ENCODE assay signal across 20 mouse cellular contexts in the genomic region with DNA sequence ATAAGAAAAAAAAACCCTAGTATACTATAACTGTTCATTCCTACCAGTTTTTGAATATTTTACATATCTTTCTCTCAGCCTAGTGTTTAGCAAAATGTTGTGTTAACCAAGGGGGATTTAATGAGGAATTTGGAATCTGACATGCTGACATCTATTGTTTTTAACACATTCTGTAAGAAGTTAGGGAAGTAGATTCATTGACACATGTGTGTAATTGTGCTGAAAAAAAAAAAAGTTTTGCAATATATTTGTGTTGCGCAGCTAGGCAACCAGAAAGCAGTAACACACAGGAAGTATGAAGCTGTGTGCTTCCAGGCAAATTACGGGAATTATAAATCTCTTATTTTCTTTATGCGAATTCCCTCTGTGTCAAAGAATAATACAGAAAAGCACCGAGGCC.
DNase-seq lines count a peak whose midpoint lies in the region; ATAC-seq and TF ChIP-seq lines count a peak whose summit lies in the region.
"Had no signal": no experiment of that assay in that cellular context is flagged by ENCODE, and none has a peak within 500 bp of the region (broad histone marks: within the 10 kb centered on the region; RNA-seq: fewer than 3 reads in every experiment).

No protein-coding gene starts in this region.

- TF ChIP-seq POLR2A in kidney, adult 2 months (IDR thresholded peaks at IDR 0.05; ENCODE audit: low read depth, low read length), result no peak

- H3K9me3 ChIP-seq in embryonic facial prominence, embryonic 14.5 days (ENCODE audit: control insufficient read depth, low read length), result no peaks in the 10 kb centered on the region
- H3K9me3 ChIP-seq in embryonic facial prominence, embryonic 10.5 days, result no peaks in the 10 kb centered on the region
- no peaks in the 10 kb centered on the region for H3K9me3 ChIP-seq in kidney, postnatal 0 days (replicated peaks; ENCODE audit: low read length)
- H3K9me3 ChIP-seq: hindbrain, embryonic 13.5 days; liver, embryonic 12.5 days had no signal

- H3K36me3 ChIP-seq in embryonic facial prominence, embryonic 14.5 days (ENCODE audit: control insufficient read depth, insufficient read depth, low read length), result no peaks in the 10 kb centered on the region
- H3K36me3 ChIP-seq in embryonic facial prominence, embryonic 10.5 days (replicated peaks), result no peaks in the 10 kb centered on the region
- H3K36me3 ChIP-seq in kidney, postnatal 0 days (ENCODE audit: insufficient read depth, low read length), result no peaks in the 10 kb centered on the region
- no peaks in the 10 kb centered on the region for H3K36me3 ChIP-seq in kidney, adult 2 months (ENCODE audit: control insufficient read depth, insufficient read depth, low read length)
- H3K36me3 ChIP-seq: hindbrain, embryonic 13.5 days; liver, embryonic 12.5 days had no signal

- no peak overlapping the region for H3K4me2 ChIP-seq in embryonic facial prominence, embryonic 14.5 days (ENCODE audit: low read depth, low read length)
- no peak overlapping the region for H3K4me2 ChIP-seq in kidney, postnatal 0 days (ENCODE audit: low read length)
- H3K4me2 ChIP-seq: heart, embryonic 12.5 days; hindbrain, embryonic 13.5 days; liver, embryonic 12.5 days had no signal

- no peaks in the 10 kb centered on the region for H3K27me3 ChIP-seq in embryonic facial prominence, embryonic 14.5 days (replicated peaks; ENCODE audit: control insufficient read depth, insufficient read depth, low read length)
- H3K27me3 ChIP-seq in embryonic facial prominence, embryonic 10.5 days (replicated peaks; ENCODE audit: low read depth, poor library complexity, severe bottlenecking), result no peaks in the 10 kb centered on the region
- no peaks in the 10 kb centered on the region for H3K27me3 ChIP-seq in kidney, postnatal 0 days (ENCODE audit: insufficient read depth, low read length)
- no peaks in the 10 kb centered on the region for H3K27me3 ChIP-seq in kidney, adult 2 months (replicated peaks; ENCODE audit: control insufficient read depth, insufficient read depth, low read length)
- H3K27me3 ChIP-seq: heart, embryonic 12.5 days; hindbrain, embryonic 13.5 days; liver, embryonic 12.5 days had no signal

- H3K27ac ChIP-seq in embryonic facial prominence, embryonic 14.5 days (replicated peaks; ENCODE audit: low read depth, low read length), result no peak overlapping the region; the same call in 1 of the 2 replicates
- H3K27ac ChIP-seq in embryonic facial prominence, embryonic 10.5 days (replicated peaks), result no peak overlapping the region
- H3K27ac ChIP-seq in kidney, postnatal 0 days, result no peak overlapping the region
- no peak overlapping the region for H3K27ac ChIP-seq in kidney, adult 2 months (ENCODE audit: insufficient read depth, low read depth, low read length)
- H3K27ac ChIP-seq: hindbrain, embryonic 13.5 days; liver, embryonic 12.5 days had no signal

- peak; percentile 12; the same call in 1 of the 2 replicates for ATAC-seq in embryonic facial prominence, embryonic 14.5 days (ENCODE audit: low read depth)
- no peak for ATAC-seq in kidney, postnatal 0 days (replicated peaks; ENCODE audit: low FRiP score, low read depth)
- ATAC-seq: inflammation-experienced regulatory T-cells, adult 6 months; liver, embryonic 12.5 days had no signal

- no peak overlapping the region for H3K4me3 ChIP-seq in embryonic facial prominence, embryonic 14.5 days (ENCODE audit: low read depth, low read length)
- no peak overlapping the region for H3K4me3 ChIP-seq in embryonic facial prominence, embryonic 10.5 days
- no peak overlapping the region for H3K4me3 ChIP-seq in kidney, postnatal 0 days (replicated peaks; ENCODE audit: low read depth, low read length)
- H3K4me3 ChIP-seq in kidney, adult 2 months (ENCODE audit: insufficient read depth, low read depth, low read length), result no peak overlapping the region
- H3K4me3 ChIP-seq: heart, embryonic 12.5 days; hindbrain, embryonic 13.5 days; liver, embryonic 12.5 days had no signal

- H3K4me1 ChIP-seq in embryonic facial prominence, embryonic 14.5 days (ENCODE audit: control insufficient read depth, insufficient read depth, low read length), result 0 out of 2 replicates have a peak, but pooled peaks cover 3% of the 10 kb centered on the region
- H3K4me1 ChIP-seq in embryonic facial prominence, embryonic 10.5 days, result 0 out of 2 replicates have a peak, but pooled peaks cover 4% of the 10 kb centered on the region
- H3K4me1 ChIP-seq in kidney, postnatal 0 days (replicated peaks; ENCODE audit: insufficient read depth, low read length), result no peaks in the 10 kb centered on the region
- H3K4me1 ChIP-seq in kidney, adult 2 months (ENCODE audit: control insufficient read depth, insufficient read depth, low read length), result no peaks in the 10 kb centered on the region
- H3K4me1 ChIP-seq: liver, embryonic 12.5 days had no signal

- WGBS in embryonic facial prominence, embryonic 14.5 days, result 57% methylated on average over 4 of the region's 4 CpGs
- WGBS in embryonic facial prominence, embryonic 10.5 days, result 87% methylated on average over 4 of the region's 4 CpGs
- 52% methylated on average over 4 of the region's 4 CpGs for WGBS in kidney, postnatal 0 days
- WGBS in kidney, adult 2 months, result 56% methylated on average over 4 of the region's 4 CpGs

- TF ChIP-seq CTCF in kidney, postnatal 0 days (IDR thresholded peaks at IDR 0.05; ENCODE audit: low read depth), result no peak
- no peak for TF ChIP-seq CTCF in kidney, adult 2 months (conservative IDR thresholded peaks at IDR 0.05; ENCODE audit: insufficient read depth, insufficient read length, low read depth, low read length)

- H3K9ac ChIP-seq in embryonic facial prominence, embryonic 14.5 days (ENCODE audit: low read depth, low read length), result no peak overlapping the region
- no peak overlapping the region for H3K9ac ChIP-seq in kidney, postnatal 0 days (ENCODE audit: low read depth, low read length)
- H3K9ac ChIP-seq: heart, embryonic 12.5 days; hindbrain, embryonic 13.5 days; liver, embryonic 12.5 days had no signal

- DNase-seq in embryonic facial prominence, embryonic 14.5 days (ENCODE audit: low spot score), result peak; percentile 33
- no peak for DNase-seq in embryonic facial prominence, embryonic 10.5 days (ENCODE audit: low spot score)
- peak; percentile 69 for DNase-seq in kidney, postnatal 0 days (ENCODE audit: low spot score)
- no peak for DNase-seq in kidney, adult 2 months
- peak; percentile 62 for DNase-seq in lung, postnatal 25 days (ENCODE audit: low spot score)
- DNase-seq in lung, postnatal 14 days, result no peak
- no peak for DNase-seq in cerebellum, postnatal 14 days
- no peak for DNase-seq in cerebellum, postnatal 25 days
- DNase-seq: adrenal gland, postnatal 25 days; cerebellum, adult 2 months; heart, postnatal 14 days; kidney, adult 8-10 months; kidney, postnatal 25 days; layer of hippocampus, adult 9-11 months; right cerebral cortex, postnatal 25 days; thymus, postnatal 4 days had no signal

Comparison
In these comparisons a context has a peak if more than half of its experiments do, and no peak if none do; other contexts are left out.
1. DNase-seq: peak in embryonic facial prominence, embryonic 14.5 days (single experiment), kidney, postnatal 0 days (single experiment) and lung, postnatal 25 days (single experiment); none in embryonic facial prominence, embryonic 10.5 days (single experiment), kidney, adult 2 months (single experiment), lung, postnatal 14 days (single experiment), cerebellum, postnatal 14 days (0 of 2) and cerebellum, postnatal 25 days (0 of 2).